Mouse (Mus musculus) midbrain, embryonic 10.5 days (tissue): ENCODE measurements around the gene Slc52a3. TPM values are rescaled to one million over a fixed set of nuclear protein-coding genes. Genes with fewer than 3 reads are reported as not detected.
A peak's percentile ranks its signal among the peaks of the same experiment; 100 is the strongest.

Experiments used
- DNase-seq: peaks from one replicate; pipeline ENCODE4 v3.0.0-alpha.2; 2017; ENCODE audit warnings: low spot score
- H3K27ac ChIP-seq: fragments of 300-500 bp; sonication (generic); replicated peaks from 2 replicates; pipeline ENCODE4 v1.5.1; 2016; ENCODE audit warnings: mild to moderate bottlenecking
- H3K27me3 ChIP-seq: fragments of 300-500 bp; sonication (generic); 2 replicates; pipeline ENCODE4 v1.6.1; 2016; ENCODE audit warnings: low read depth, mild to moderate bottlenecking; ENCODE audit not compliant: poor library complexity, severe bottlenecking
- H3K36me3 ChIP-seq: fragments of 300-500 bp; sonication (generic); 2 replicates; pipeline ENCODE4 v1.6.1; 2016; ENCODE audit warnings: mild to moderate bottlenecking, moderate library complexity
- H3K4me1 ChIP-seq: fragments of 300-500 bp; sonication (generic); 2 replicates; pipeline ENCODE4 v1.6.1; 2016
- H3K4me3 ChIP-seq: fragments of 300-500 bp; sonication (generic); 2 replicates; pipeline ENCODE4 v1.5.1; 2016; ENCODE audit warnings: mild to moderate bottlenecking, moderate library complexity
- H3K9me3 ChIP-seq: fragments of 300-500 bp; sonication (generic); replicated peaks from 2 replicates; pipeline ENCODE4 v1.6.1; 2016; ENCODE audit warnings: mild to moderate bottlenecking
- WGBS: fragments of 180-500 bp; shearing (Covaris S2); methylation state at CpG from one replicate; pipeline ENCODE4 v1.1.7; 2016; 5-methylcytosine and 5-hydroxymethylcytosine counted together
- polyA plus RNA-seq: library from polyadenylated mRNA; unstranded; fragments of >200 nt; fragmentation: Nextera tagmentation; extraction: Ambion mirVana; gene quantifications from 2 replicates; pipeline ENCODE4 v1.2.1, GENCODE M21; 2016

Slc52a3 gene
- polyA plus RNA-seq, 1 experiment from 2014 or later: 0.81 TPM

GRCm38 (mm10) chr2:151977689-151978440 is 18.4 kb upstream of the Slc52a3 start:
- Histone ChIP-seq H3K27ac (peak overlapping the region; percentile 67), H3K4me1 (peaks cover 72% of the 10 kb centered on the region), H3K4me3 (peak overlapping the region; percentile 89; the same call in 1 of the 2 replicates), H3K36me3 (peaks cover 25% of the 10 kb centered on the region), H3K27me3 (peaks cover 30% of the 10 kb centered on the region), H3K9me3 (no peaks in the 10 kb centered on the region)
- 92% methylated on average over 4 of the region's 4 CpGs for WGBS
- no peak for DNase-seq

GRCm38 (mm10) chr2:151978494-151978893 is 17.8 kb upstream of the Slc52a3 start:
- Histone ChIP-seq H3K4me3 (peak overlapping the region; percentile 89), H3K27ac (peak overlapping the region; percentile 97; the same call in 1 of the 2 replicates), H3K4me1 (peaks cover 65% of the 10 kb centered on the region), H3K36me3 (peaks cover 25% of the 10 kb centered on the region), H3K27me3 (peaks cover 24% of the 10 kb centered on the region), H3K9me3 (no peaks in the 10 kb centered on the region)
- 81% methylated on average over 6 of the region's 6 CpGs for WGBS
- no peak for DNase-seq

- Histone ChIP-seq H3K9me3 (no peaks in the 10 kb centered on the region), H3K27ac (peak within 1 kb of the TSS; percentile 97), H3K4me1 (peaks cover 56% of the 10 kb centered on the region), H3K4me3 (peak within 1 kb of the TSS; percentile 89), H3K27me3 (peaks cover 11% of the 10 kb centered on the region), H3K36me3 (peaks cover 25% of the 10 kb centered on the region)
- WGBS: under 1% methylated on average over 46 of the region's 46 CpGs
- peak; percentile 93 for DNase-seq
Observed at GRCm38 (mm10) chr2:151979470-151980354, 16.6 kb upstream of the Slc52a3 start, which contains the start of gene Fam110a. TSS of gene Fam110a (minus strand) at chr2:151980219.

GRCm38 (mm10) chr2:151980355-151980693 is 16.0 kb upstream of the Slc52a3 start:
- Histone ChIP-seq H3K4me1 (peaks cover 54% of the 10 kb centered on the region), H3K4me3 (peak overlapping the region; percentile 89), H3K27me3 (peaks cover 5% of the 10 kb centered on the region), H3K9me3 (no peaks in the 10 kb centered on the region), H3K27ac (peak overlapping the region; percentile 97), H3K36me3 (peaks cover 25% of the 10 kb centered on the region)
- WGBS: 34% methylated on average over 3 of the region's 3 CpGs
- no peak for DNase-seq

- H3K4me1 ChIP-seq: peaks cover 46% of the 10 kb centered on the region
- no peak for DNase-seq
- H3K9me3 ChIP-seq: no peaks in the 10 kb centered on the region
- H3K4me3 ChIP-seq: no peak overlapping the region
- H3K27me3 ChIP-seq: no peaks in the 10 kb centered on the region
- H3K27ac ChIP-seq: no peak overlapping the region
- 86% methylated on average over 6 of the region's 6 CpGs for WGBS
- peaks cover 16% of the 10 kb centered on the region for H3K36me3 ChIP-seq
Observed at GRCm38 (mm10) chr2:151981268-151981667, 15.0 kb upstream of the Slc52a3 start.

- DNase-seq: no peak
- H3K4me3 ChIP-seq: no peak overlapping the region
- H3K36me3 ChIP-seq: peaks cover 4% of the 10 kb centered on the region
- H3K27me3 ChIP-seq: no peaks in the 10 kb centered on the region
- H3K27ac ChIP-seq: no peak overlapping the region
- H3K9me3 ChIP-seq: no peaks in the 10 kb centered on the region
- peaks cover 35% of the 10 kb centered on the region for H3K4me1 ChIP-seq
Observed at GRCm38 (mm10) chr2:151982476-151982875, 13.8 kb upstream of the Slc52a3 start.

GRCm38 (mm10) chr2:151984019-151984418 is 12.3 kb upstream of the Slc52a3 start:
- Histone ChIP-seq H3K27ac (0 out of 2 replicates have a peak overlapping the region, but pooled peaks have one; percentile 0), H3K9me3 (no peaks in the 10 kb centered on the region), H3K4me3 (no peak overlapping the region), H3K4me1 (peaks cover 20% of the 10 kb centered on the region), H3K36me3 (no peaks in the 10 kb centered on the region), H3K27me3 (no peaks in the 10 kb centered on the region)
- no peak for DNase-seq
- 81% methylated on average over 9 of the region's 9 CpGs for WGBS

GRCm38 (mm10) chr2:151985426-151986172 is 10.7 kb upstream of the Slc52a3 start:
- DNase-seq: no peak

GRCm38 (mm10) chr2:151986958-151987357 is 9.4 kb upstream of the Slc52a3 start:
- Histone ChIP-seq H3K4me1 (peaks cover 18% of the 10 kb centered on the region), H3K27me3 (no peaks in the 10 kb centered on the region), H3K9me3 (no peaks in the 10 kb centered on the region), H3K36me3 (no peaks in the 10 kb centered on the region), H3K4me3 (no peak overlapping the region), H3K27ac (no peak overlapping the region)
- WGBS: 85% methylated on average over 8 of the region's 8 CpGs
- DNase-seq: no peak

More at GRCm38 (mm10) chr2:151985426-151986172, 10.7 kb upstream of the Slc52a3 start:
- no peak overlapping the region for H3K4me3 ChIP-seq
- no peaks in the 10 kb centered on the region for H3K36me3 ChIP-seq
- no peaks in the 10 kb centered on the region for H3K27me3 ChIP-seq
- no peak overlapping the region for H3K27ac ChIP-seq
- WGBS: 74% methylated on average over 7 of the region's 7 CpGs
- peaks cover 8% of the 10 kb centered on the region for H3K4me1 ChIP-seq
- no peaks in the 10 kb centered on the region for H3K9me3 ChIP-seq

- H3K36me3 ChIP-seq: no peaks in the 10 kb centered on the region
- peaks cover 14% of the 10 kb centered on the region for H3K27me3 ChIP-seq
- 84% methylated on average over 2 of the region's 2 CpGs for WGBS
- H3K9me3 ChIP-seq: no peaks in the 10 kb centered on the region
- no peak overlapping the region for H3K27ac ChIP-seq
- no peak for DNase-seq
- no peak overlapping the region for H3K4me3 ChIP-seq
- peaks cover 21% of the 10 kb centered on the region for H3K4me1 ChIP-seq
Observed at GRCm38 (mm10) chr2:151988978-151989377, 7.3 kb upstream of the Slc52a3 start.

GRCm38 (mm10) chr2:151990985-151991394 is 5.3 kb upstream of the Slc52a3 start:
- peaks cover 28% of the 10 kb centered on the region for H3K4me1 ChIP-seq
- no peaks in the 10 kb centered on the region for H3K36me3 ChIP-seq
- WGBS: 31% methylated on average over 1 of the region's 1 CpGs
- no peaks in the 10 kb centered on the region for H3K9me3 ChIP-seq
- H3K4me3 ChIP-seq: no peak overlapping the region
- peaks cover 34% of the 10 kb centered on the region for H3K27me3 ChIP-seq
- peak overlapping the region; percentile 73; the same call in 1 of the 2 replicates for H3K27ac ChIP-seq
- DNase-seq: peak; percentile 48

- peaks cover 28% of the 10 kb centered on the region for H3K4me1 ChIP-seq
- peak overlapping the region; percentile 73 for H3K27ac ChIP-seq
- H3K36me3 ChIP-seq: no peaks in the 10 kb centered on the region
- H3K4me3 ChIP-seq: no peak overlapping the region
- H3K27me3 ChIP-seq: peaks cover 39% of the 10 kb centered on the region
- DNase-seq: no peak
- WGBS: 55% methylated on average over 5 of the region's 5 CpGs
- no peaks in the 10 kb centered on the region for H3K9me3 ChIP-seq
Observed at GRCm38 (mm10) chr2:151991446-151991845, 4.9 kb upstream of the Slc52a3 start.
